Mouse (Mus musculus) heart, embryonic 12.5 days (tissue): ENCODE results near the gene Gm13119. TPM values are rescaled to one million over a fixed set of nuclear protein-coding genes. Genes with fewer than 3 reads are reported as not detected.

Source experiments
- polyA plus RNA-seq: library from polyadenylated mRNA; unstranded; fragments of >200 nt; fragmentation: Nextera tagmentation; extraction: Ambion mirVana; gene quantifications from 2 replicates; pipeline ENCODE4 v1.2.1, GENCODE M21; 2016

Gm13119 gene
- polyA plus RNA-seq, 1 experiment from 2014 or later, result not detected

Other genes starting within 250 kb of the Gm13119 start
- gene Oog3, start 195.3 kb upstream of the Gm13119 start, polyA plus RNA-seq, result not detected in 2 replicates
- gene Oog2, start 167.2 kb upstream of the Gm13119 start, polyA plus RNA-seq, result not detected in 2 replicates
- not detected in 2 replicates for gene C87977, start 144.6 kb upstream of the Gm13119 start, polyA plus RNA-seq
- not detected in 2 replicates for gene Pramel5, start 77.5 kb upstream of the Gm13119 start, polyA plus RNA-seq
- gene Gm13128, start 27.7 kb upstream of the Gm13119 start, polyA plus RNA-seq, result not detected in 2 replicates
- not detected in 2 replicates for gene Pramef20, start 20.0 kb downstream of the Gm13119 start, polyA plus RNA-seq
- gene Pramef12, start 50.5 kb downstream of the Gm13119 start, polyA plus RNA-seq, result 0.06 and 0.12 TPM in 2 replicates
- not detected in 2 replicates for gene 1700012P22Rik, start 80.8 kb downstream of the Gm13119 start, polyA plus RNA-seq
- gene Gm9944, start 95.4 kb downstream of the Gm13119 start, polyA plus RNA-seq, result not detected in 2 replicates
- gene Aadacl3, start 105.8 kb downstream of the Gm13119 start, polyA plus RNA-seq, result not detected in 2 replicates
- gene 9430007A20Rik, start 161.9 kb downstream of the Gm13119 start, polyA plus RNA-seq, result not detected in 2 replicates
- gene Gm13124, start 207.2 kb downstream of the Gm13119 start, polyA plus RNA-seq, result not detected in 2 replicates